Mouse (Mus musculus) T-helper 17 cell (primary cell): ENCODE measurements around the gene 1700017D01Rik.
"Not testable (repeated sequence)": the region's sequence is repeated elsewhere in the genome, so short reads cannot be mapped to it uniquely, and the experiment has no call there.

Experiments used
- in situ Hi-C, 2 experiments: fragments of 300-600 bp; cut with MboI, MseI; formaldehyde crosslinking; loops; 1 replicate in 1 of 2; 2 replicates in 1 of 2; pipeline ENCODE4 v1.15.1; 2025; ENCODE audit warnings: high pct_unique_total_duplicates in 2 of 2

1700017D01Rik gene

GRCm38 (mm10) chr19:11130776-11131175 is at the start of gene 1700017D01Rik:
1700017D01Rik (minus strand) TSS chr19:11130876.
- in situ Hi-C loops, result loop anchor here in 1 of 2 experiments (5.0 kb wide), 1 partner anchor 447 kb away; no protein-coding TSS in a partner anchor

DNA sequence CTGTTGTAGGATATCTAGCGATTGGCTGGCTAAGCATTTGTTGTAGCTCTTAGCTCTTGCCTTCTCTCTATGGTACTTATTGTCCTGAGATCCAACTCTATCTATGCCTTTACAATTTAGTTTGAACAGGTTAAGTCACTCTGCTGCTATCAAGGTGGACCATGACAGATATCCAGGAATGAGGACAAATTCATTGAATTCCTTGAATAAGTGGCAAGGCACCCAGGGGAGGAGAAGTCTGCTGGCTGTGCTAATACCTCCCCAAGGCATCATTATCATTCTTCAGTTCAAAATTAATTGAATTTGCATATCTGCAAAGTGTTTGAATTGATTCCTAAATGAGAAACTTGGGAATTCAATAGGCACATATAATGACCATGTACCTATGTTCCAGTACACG is 46.8 kb upstream of the 1700017D01Rik start:
- in situ Hi-C loops, result loop anchor here in 1 of 2 experiments (25.0 kb wide), 1 partner anchor 435 kb away; the partner anchor contains the start of genes Ms4a2 and Ms4a6d

DNA sequence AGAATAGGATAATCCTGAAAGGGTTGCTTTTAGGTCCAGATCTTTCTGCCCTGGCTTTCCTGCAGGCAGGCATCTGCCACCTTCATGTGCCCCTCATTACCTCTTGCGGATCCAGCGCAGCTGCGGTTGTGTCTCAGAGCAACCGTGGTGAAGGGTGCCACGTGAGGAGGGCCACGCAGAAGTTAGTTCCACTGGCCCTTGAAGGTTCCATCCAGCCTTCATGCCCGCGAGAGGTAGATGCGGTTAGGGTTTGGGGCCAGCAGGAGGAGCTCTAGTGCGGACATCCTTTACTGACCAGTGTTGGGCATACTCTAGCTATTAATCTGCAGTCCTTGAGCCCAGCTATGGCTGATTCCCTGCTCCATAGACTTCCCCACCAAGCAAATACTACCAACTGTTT is 34.5 kb upstream of the 1700017D01Rik start, which contains the start of gene 1700025F22Rik:
1700025F22Rik (minus strand) TSS at position 149 of the 400 bp plus-strand sequence.
- in situ Hi-C loops, result no loop called here

DNA sequence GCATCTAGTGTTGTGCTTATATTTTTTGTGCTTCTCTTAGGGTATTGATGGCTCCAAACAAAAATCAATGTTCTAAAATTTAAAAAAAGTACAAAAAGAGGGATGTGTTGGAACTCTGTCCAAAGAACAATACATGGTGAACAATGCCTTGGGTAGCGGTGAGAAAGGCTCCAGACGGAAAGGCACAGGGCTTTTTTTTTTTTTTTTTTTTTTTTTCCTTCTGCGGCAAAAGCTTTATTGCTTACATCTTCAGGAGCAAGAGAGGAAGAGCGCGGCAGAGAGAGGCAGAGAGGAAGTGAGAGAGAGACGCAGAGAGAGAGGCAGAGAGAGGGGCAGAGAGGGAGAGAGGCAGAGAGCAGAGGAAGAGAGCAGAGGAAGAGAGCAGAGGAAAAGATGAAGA is 27.2 kb upstream of the 1700017D01Rik start:
- in situ Hi-C loops, result not testable (repeated sequence)

- in situ Hi-C loops, result no loop called here
These were observed 4.7 kb upstream of the 1700017D01Rik start for GRCm38 (mm10) chr19:11135336-11135735.

DNA sequence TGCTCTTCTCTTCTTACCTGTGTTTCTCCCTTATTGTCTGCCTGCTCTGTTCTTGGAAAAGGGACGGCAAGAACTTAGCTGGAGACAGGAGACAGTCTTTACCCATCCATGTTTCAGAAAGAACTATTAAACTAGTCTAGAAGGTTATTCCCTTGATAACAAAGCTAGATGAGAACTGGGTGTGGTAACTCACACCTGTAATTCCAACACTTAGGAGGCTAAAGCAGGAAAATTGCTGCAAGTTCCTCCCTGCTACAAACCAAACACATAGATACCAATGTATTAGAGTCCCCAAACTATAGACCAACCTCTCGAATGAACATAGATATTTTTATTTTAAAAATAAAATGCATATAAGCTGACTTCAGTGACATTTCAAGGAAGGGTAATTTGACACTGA is 4.2 kb upstream of the 1700017D01Rik start:
- in situ Hi-C loops, result loop anchor here in 1 of 2 experiments (5.0 kb wide), 1 partner anchor 442 kb away; no protein-coding TSS in a partner anchor

- in situ Hi-C loops, result loop anchor here in 1 of 2 experiments (5.0 kb wide), 1 partner anchor 448 kb away; no protein-coding TSS in a partner anchor
These were observed 974 bp downstream of the 1700017D01Rik start for GRCm38 (mm10) chr19:11129702-11130101.

- in situ Hi-C loops, result not testable (repeated sequence)
These were observed 9.7 kb downstream of the 1700017D01Rik start for GRCm38 (mm10) chr19:11121016-11121420.

GRCm38 (mm10) chr19:11119338-11119737 is 11.3 kb downstream of the 1700017D01Rik start:
- in situ Hi-C loops, result no loop called here

- in situ Hi-C loops, result no loop called here
These were observed 22.9 kb downstream of the 1700017D01Rik start for GRCm38 (mm10) chr19:11107746-11108145.

- in situ Hi-C loops, result no loop called here
These were observed 28.8 kb downstream of the 1700017D01Rik start for GRCm38 (mm10) chr19:11101880-11102279.

DNA sequence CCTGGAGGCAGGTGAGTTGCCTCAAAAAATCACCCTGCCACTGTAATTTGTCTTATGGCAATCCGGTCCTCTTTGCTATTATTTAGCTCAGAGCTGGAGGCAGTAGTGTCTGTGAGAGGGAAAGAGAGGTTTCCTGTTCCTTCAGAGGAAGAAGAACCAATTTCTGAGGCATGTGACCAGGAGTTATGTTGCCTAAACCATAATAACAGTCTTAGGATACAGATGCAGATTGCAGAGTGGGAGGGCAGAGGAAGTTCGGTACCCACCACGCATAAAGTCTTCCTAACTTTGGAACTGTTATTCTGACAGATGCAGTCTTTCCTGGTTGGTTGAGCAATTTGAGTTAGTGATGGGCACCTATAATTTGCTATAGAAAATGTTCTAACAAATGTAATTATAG is 32.3 kb downstream of the 1700017D01Rik start:
- in situ Hi-C loops, result no loop called here

DNA sequence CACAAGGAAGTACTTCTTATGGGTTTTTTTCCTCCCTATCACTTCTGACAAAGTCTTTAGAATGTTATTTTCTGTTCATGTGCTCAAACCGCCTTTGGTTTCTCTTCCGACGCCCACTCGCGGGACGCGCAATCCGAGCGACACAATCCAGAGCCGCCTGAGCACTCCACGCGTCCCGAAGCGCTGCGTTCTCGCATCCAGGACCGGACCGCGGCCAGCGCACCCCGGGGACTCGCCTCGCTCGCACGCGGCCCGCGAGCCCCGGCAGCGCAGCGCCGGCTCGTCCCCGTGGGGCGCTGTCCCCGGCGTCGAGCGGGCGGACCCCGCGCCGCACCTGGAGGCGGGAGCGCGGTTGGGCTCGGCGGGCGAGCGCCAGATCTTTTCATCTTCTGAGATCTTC is 38.5 kb downstream of the 1700017D01Rik start:
- in situ Hi-C loops, result not testable (repeated sequence)

DNA sequence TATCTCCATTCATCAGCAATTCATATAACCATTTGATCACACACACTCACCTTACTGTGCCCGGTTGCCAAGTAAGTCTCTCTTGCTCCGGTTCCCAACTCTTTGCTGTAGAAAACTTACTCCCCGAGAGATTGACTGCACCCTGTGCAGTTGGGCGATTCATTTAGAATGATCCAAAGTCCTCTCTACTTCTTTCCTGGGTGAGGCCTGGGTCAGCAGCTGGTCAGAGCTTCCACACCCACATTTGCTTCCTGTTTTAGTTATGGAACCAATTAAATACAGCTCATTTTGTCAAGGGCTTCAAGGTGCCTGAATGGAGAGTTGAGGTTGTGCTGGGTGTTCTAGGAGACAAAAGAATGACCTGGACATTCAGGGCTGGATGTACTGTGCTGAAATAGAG is 49.7 kb downstream of the 1700017D01Rik start, which contains the start of gene Ms4a8a:
Ms4a8a (minus strand) TSS at position 169 of the 400 bp plus-strand sequence.
- in situ Hi-C loops, result no loop called here

GRCm38 (mm10) chr19:11070364-11070763 is 60.3 kb downstream of the 1700017D01Rik start:
- in situ Hi-C loops, result no loop called here

- in situ Hi-C loops, result no loop called here
These were observed 65.3 kb downstream of the 1700017D01Rik start for GRCm38 (mm10) chr19:11065202-11065875.

- in situ Hi-C loops, result no loop called here
These were observed 69.8 kb downstream of the 1700017D01Rik start for GRCm38 (mm10) chr19:11060900-11061299.

DNA sequence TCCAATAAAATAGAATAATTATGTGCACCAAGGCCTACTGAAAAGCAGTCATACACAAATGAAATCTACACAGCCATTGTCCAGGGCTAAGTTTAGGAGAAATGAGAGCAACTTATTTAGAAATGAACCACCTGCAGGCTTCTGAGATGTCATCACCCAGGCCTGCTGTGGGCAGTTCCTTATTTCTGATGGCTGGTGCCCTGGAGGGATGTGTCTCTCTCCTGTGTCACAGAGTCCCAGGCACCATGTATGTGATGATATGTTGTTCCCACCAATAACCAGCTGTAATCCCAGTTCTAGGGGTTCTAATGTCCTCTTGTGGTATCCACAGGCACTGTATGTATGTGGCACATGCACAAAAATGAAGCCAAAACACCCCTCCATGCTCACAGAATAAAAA is 70.7 kb downstream of the 1700017D01Rik start:
- in situ Hi-C loops, result no loop called here

DNA sequence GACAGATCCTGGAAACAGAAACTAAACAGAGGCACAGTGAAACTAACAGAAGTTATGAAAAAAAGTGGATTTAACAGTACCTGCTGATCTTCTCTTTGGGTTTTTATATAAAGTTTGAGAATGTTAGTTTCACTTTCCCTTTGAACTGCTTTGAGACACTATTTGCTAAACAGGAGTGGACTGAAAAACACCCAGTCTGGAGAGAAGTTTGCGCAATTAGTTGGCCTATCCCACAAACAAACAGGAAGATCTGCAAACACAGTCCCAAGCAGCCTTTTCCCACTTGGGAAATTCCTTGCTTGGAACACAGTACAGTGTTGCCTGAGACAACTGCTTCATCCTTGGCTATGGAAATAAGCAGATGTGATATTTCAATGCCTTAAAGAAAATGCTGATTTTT is 75.0 kb downstream of the 1700017D01Rik start:
- in situ Hi-C loops, result not testable (repeated sequence)

DNA sequence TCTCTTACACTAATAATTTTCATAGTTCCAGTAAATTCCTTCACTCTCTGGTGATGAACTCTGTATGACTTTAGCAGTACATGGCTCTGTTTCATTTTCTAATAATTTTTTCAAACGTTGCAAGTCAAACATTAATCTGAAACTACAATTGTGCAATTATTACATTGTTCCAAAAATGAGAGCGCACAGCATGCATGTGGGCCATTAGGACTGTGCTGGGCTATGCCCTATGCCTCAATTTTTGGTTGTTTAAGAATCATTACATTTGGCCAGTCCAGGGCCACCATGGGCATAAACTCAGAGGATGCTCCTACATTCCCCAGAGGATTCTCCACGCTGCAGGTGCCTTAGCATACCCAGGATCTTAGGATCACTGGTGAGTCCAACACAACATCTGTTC is 77.4 kb downstream of the 1700017D01Rik start:
- in situ Hi-C loops, result no loop called here

DNA sequence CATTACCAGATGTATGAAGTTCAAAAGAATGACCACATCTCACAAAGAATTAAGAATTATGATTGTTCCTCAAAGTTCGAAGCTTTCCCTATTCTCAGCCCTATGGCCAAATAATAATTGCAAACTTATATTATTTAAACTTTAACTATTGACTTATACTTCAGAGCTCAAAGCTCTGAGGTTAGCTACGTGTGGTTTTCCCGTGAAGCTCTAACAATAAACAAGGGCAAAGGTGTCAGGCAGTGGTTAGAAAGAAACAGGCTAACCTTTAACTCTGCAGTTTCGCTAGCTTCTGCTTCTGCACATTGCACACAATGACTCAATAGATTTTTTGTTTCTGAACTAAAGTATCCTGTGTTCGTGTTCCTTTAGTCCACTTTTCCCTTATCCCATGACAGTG is 77.8 kb downstream of the 1700017D01Rik start:
- in situ Hi-C loops, result no loop called here

DNA sequence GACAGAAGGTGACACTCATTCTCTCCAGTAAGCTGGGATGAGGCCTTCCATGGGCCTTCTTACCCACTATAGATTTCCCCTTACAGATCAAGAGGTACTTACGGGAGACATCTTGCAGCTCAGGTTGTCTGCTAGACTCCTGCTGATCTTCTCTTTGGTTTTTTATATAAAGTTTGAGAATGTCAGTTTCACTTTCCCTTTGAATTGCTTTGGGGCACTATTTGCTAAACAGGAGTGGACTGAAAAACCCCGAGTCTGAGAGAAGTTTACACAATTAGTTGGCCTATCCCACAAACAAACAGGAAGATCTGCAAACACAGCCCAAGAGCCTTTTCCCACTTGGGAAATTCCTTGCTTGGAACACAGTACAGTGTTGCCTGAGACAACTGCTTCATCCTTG is 80.4 kb downstream of the 1700017D01Rik start:
- in situ Hi-C loops, result no loop called here

DNA sequence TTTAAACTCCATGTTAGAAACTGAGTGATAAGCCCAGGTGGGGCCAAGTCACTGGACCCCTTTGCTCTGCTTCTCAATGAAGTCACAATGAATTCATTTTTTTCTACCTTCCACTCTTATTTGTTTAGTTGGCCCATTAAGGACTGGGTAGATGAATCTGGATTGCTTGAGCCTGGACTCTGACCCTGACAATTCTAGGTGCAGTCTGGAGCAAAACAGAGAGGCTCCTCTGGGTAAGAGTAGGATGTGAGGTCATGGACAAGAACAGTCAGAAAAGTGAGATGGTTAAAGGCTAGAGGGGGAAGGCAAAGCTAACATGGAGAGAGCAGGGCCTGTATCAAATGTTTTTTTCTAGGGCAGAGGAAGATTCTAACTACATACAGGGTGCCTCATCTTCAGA is 81.2 kb downstream of the 1700017D01Rik start:
- in situ Hi-C loops, result loop anchor here in 1 of 2 experiments (10.0 kb wide), 1 partner anchor 555 kb away; the partner anchor contains the start of gene Ms4a6d
